Mouse (Mus musculus): ENCODE data around the gene Hmgcs2.

Gene Hmgcs2

DNA sequence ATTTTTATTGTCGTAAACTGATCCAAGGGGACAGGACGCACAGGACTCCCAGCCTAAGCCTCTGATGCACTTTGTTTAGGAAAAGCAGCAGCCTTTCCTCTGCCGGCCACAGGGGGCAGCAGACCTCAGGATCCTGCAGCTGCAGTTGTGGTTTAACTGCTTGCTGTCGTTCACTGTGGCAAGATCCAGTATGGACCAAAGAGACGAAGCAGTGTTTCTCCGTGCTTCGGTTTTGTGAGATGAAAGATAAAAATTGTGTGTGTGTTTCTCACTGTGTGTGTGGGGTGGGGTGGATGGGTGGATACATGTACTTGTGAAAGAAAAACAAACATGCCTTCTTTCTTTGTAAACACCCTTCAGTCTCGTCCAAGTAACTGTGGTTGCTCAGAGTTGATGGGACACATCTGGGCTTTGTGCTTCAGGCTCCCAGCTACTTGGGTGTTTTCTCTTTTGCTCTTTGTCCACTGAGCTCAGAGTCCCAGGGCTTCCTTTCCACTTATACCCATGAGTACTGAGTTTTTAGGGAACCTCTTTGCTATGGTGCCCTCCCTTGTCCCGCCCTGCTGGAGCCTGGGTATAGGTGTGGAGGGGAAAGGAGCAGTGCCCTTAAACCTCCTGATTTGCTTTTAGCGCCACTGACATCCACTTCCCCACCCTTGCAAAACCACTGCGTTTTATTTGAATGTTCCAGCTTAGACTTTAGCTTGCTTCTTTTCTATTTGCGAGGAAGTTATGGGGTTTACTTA is 871 bp downstream of the Hmgcs2 start:
- in situ Hi-C loops (cut with MboI, MseI) = no loop called here

DNA sequence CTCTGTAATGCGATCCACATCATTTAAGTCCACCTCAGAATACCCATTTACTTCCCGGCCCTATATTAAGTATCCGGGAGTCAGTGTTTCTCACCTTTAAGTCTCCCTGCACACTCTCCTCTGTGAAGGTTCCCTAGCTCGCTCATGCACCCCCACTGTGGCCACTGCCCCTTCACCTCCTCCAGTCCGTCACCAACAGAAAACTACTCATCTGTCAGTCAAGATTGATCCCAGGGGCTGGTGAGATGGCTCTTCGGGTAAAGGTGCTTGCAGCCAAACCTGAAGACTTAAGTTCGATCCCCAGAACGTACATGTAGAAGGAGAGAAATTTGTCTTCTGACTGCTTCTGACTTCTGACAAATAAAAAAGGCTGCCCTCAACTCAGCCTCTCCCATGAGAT is 2.2 kb downstream of the Hmgcs2 start:
- in situ Hi-C loops (cut with MboI, MseI) = no loop called here

DNA sequence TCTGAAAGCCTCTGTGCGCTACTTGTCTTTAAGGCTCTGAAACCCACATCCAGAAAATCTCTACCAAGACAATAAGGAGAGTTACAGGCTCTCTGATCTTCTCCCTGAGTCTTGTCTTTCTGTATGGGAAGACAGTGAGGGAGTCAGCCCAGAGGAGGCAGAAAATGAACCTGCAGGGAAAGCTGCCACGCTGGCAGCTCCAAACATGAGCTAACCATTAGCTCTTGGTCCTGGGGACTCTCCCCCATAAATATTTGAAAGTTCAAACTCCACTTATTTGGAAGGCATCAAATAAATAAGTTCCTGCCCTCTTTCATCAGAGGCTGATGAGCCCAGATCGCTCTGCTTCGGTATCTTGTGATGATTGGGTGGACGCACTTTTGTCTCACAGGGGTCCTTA is 3.0 kb downstream of the Hmgcs2 start:
- in situ Hi-C loops (cut with MboI, MseI) = no loop called here

DNA sequence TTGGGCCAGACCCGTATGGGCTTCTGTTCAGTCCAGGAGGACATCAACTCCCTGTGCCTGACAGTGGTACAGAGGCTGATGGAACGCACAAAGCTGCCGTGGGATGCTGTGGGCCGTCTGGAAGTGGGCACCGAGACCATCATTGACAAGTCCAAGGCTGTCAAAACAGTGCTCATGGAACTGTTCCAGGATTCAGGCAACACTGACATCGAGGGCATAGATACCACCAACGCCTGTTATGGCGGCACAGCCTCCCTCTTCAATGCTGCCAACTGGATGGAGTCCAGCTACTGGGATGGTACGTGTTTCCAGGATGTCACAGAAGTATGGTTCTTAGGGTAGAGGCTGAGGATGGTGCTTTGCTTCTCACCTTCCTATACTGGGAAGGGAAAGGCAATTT is 10.8 kb downstream of the Hmgcs2 start:
- in situ Hi-C loops (cut with MboI, MseI) = no loop called here

DNA sequence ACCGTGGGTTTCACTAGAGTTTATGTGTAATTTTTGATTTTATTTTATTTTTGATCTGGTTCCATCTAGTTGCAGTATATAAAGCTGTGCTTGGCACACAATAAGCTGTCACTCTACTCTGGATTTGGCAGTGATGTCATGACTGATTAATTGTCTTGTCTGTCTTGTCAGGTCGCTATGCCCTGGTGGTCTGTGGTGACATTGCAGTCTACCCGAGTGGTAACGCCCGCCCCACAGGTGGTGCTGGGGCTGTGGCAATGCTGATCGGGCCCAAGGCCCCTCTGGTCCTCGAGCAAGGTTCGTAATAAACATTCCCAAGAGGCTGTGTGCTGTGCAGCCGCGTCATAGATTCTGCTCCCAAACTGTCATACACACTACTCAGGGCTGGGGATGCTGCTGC is 15.7 kb downstream of the Hmgcs2 start:
- in situ Hi-C loops (cut with MboI, MseI) = no loop called here

DNA sequence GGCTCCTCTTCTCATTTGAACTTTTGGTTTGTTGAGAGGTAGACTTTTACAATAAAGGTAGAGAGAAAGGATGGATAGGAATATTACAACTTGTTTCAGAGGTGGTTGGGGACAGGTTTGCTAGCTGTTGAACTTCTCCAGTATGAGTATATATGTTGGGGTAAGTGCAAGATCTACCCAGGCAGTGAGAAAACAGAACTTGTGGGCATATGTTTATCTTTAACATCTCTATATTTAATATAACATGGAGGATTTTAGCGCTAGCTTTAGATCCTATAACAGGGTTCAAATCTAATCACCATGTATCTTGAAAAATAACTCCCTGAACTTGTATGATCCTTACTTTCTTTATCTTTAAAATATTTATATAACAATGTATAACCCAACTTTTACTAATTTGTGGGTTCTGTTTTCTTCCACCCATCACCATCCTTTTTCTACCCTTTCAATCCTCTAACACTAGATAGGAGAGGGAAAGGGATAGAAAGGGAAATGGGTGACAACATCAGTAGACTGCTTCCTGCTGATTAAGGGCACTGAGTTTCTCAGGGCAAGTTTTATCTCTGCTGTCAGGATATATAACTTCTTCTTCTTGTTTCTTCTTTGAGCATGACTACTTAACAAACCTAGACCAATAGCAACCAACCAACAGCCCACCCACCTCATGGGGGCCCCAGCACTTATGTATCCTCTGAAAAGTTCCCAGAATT is 19.3 kb downstream of the Hmgcs2 start:
- in situ Hi-C loops (cut with MboI, MseI) = no loop called here

DNA sequence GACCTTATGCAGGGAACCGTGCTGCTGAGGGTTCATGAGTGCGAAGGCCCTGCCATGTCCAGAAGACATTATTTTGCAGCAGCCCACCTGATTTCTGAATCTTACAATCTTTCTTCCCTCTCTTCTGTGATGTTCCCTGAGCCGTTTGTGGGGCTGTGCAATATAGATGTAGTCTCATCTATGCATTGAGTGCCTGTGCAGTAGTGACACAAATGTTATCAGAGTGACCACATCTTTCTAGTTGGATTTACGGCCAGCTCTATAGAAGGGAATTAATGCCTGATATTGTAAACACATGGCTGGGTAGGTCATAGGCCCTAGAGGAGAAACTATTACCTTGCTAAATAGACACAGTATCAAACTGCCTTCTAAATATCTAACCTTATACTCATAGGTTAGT is 20.0 kb downstream of the Hmgcs2 start:
- in situ Hi-C loops (cut with MboI, MseI) = no loop called here

DNA sequence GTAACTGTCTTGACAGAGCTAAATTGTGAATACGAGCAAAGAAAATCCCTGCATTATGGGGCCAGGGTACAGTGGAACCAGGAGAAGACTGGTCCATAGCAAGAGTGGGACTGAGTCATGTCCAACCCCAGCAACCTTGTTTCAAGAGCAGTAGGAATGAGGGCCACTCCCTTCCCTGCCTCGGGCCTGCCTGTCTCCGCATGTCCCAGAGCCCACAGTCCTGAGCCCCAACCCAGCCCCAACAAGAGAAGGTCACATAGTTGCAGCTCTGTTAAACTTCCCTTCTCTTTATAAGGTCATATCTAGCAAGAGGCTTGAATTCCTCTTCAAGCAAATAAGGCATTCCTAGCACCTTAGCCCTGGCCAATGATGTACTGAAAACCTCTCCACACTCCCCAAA is 21.5 kb downstream of the Hmgcs2 start:
- in situ Hi-C loops (cut with MboI, MseI) = no loop called here

DNA sequence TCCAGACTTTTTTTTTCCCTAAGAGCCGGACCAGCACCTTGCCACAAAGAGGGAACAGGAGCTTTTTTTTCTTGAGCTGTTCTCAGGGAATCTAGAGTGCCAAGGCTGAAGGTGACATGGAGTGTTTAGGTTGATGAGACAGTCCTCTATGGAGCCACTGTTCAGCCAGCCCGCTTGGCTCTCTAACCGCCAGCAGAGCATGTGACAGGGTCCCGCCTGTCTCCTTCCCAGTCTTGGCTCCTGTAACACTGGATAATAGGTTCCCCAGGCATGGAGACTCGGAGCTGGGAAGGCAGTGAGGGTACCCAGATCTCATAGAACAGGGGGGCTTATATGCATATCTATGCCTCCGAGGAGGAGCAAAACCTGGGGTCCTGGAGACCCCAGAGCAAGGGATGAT is 28.4 kb downstream of the Hmgcs2 start:
- in situ Hi-C loops (cut with MboI, MseI) = no loop called here

DNA sequence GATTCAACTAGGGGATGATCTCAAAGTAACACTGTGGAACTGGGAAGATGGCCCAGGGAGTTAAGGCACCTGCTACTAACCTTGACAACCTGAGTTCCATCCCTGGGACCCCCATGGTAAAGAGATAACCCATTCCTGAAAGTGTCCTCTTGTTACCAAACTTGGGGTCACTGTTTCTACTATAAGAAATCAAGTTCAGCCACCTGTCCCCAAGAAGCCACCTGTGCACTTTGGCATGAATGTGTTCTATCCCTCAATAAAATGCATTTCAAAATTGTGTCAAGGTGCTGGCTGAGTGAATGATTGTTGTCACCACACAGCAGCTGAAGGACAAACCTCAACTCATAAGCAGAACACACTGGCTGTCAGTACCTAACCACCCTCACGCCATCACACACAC is 30.2 kb downstream of the Hmgcs2 start:
- in situ Hi-C loops (cut with MboI, MseI) = loop anchor here (5.0 to 10.0 kb wide), 2 partner anchors 128 to 1844 kb away; no protein-coding TSS in a partner anchor

DNA sequence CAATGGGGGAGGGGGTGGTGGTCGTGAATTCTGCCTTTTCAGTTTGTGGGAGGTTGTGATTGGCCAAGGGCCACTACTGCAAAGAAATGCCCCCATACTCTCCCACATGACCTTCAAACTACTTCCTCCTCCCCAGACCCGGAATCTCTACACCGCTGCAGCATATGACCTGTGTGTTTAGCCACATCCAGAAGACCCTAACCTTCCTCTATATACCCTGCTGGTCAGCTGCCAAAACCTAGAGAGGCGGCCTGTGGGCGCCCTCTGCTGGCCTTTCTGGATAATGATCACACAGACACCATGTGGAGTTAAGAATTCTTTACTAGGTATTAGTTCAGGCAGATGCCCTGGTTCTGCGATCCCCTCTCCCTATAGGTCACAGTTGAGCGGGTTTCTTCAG is 32.6 kb downstream of the Hmgcs2 start:
- in situ Hi-C loops (cut with MboI, MseI) = loop anchor here (5.0 to 10.0 kb wide), 2 partner anchors 131 to 1842 kb away; no protein-coding TSS in a partner anchor

DNA sequence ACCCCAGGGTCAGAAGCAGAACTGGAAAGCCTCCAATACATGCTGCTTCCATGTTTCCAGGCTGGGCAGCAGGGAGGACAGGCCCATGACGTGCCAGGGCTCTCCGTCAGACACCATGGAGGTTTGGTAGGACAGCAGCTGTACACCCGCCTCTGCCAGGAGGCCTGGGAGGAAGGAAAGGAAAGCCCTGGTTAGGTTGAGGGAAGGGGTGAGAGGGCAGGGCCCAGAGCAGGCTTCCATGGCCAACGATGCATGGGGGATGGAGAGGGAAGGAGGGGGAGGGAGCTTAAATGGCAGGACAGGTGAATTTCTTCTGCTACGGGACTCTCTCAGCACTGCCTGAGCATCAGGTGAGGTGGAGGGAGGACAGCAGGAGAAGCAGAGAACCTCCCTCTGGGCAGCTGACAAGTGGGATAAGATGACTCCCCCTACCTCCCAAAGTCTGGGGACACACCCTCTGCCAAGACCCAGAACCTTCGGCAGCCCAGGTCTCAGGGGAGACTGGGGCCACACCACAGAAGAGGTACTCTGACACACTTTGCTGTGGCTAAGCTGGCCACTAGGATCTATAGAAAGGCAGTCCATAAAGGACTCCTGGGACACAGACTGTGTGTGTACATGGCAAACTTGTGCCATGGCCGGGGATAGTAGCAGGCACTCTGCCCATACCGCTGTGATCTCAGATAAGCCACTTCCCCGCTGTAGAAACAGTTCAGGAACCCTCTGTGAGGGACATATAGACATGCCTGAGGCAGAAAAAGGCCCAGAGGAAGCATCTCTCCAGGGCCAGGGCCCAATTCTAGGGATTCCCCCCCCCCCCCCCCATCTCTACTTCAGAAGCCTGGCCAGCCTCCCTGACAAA is 33.3 kb downstream of the Hmgcs2 start:
- in situ Hi-C loops (cut with MboI, MseI) = loop anchor here (5.0 to 10.0 kb wide), 2 partner anchors 131 to 1841 kb away; no protein-coding TSS in a partner anchor

DNA sequence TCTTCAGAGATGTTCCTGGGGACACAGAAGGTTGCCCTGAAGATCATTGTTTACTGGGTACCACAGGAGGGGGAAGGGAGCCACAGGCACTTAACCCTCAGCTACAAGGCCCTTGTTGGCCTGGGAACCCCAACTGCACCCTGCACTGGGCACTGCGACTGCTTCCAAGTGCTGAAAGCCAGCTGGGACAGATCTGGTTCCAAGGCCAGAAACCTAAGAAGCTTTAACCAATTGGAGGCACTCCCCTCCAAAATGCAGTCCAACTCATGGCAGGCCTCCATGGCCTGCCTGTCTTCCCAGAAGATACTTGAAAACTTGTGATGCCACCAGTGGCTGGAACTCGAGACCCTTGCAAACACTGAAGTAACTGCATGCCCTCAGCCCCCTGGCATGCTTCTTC is 34.9 kb downstream of the Hmgcs2 start:
- in situ Hi-C loops (cut with MboI, MseI) = loop anchor here (10.0 kb wide), 1 partner anchor 1840 kb away; no protein-coding TSS in a partner anchor

DNA sequence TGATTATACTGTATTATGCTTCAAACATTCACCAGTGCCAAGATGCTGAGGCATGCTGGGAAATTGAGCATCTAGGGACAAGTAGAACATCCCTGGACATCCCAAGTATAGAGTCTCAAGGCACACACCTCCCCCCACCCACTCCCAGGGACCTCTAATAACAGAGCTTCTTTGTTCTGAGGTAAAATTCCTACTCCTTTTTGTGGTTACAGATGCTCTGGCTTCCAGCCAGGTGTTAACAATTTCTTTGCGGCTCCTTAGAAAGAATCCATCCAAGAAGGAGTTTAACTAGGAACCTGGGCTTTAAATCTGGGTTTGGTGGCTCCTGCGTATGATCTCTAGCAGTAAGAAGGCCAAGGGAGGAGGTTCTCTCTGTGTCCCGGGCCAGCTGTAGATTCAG is 36.9 kb downstream of the Hmgcs2 start:
- in situ Hi-C loops (cut with MboI, MseI) = loop anchor here (10.0 kb wide), 1 partner anchor 1838 kb away; no protein-coding TSS in a partner anchor

DNA sequence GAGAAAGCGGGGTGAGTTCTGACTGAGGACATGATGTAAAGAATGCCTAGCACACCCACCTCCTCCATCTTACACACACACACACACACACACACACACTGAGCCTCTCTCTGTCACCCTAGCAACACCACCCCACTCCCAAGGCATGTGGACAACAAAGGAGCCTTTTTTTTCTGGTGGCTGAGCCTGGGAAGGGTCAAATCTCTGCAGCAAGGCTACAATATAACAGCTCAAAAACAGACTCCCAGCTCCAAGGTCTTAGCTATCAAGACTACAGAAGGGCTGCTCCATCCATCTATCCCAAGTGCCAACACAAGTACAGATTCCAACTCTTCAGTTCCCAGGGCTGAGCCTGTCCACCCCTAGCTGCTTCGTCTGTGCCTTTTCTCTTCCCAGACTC is 39.0 kb downstream of the Hmgcs2 start:
- in situ Hi-C loops (cut with MboI, MseI) = loop anchor here (10.0 kb wide), 1 partner anchor 1836 kb away; no protein-coding TSS in a partner anchor

DNA sequence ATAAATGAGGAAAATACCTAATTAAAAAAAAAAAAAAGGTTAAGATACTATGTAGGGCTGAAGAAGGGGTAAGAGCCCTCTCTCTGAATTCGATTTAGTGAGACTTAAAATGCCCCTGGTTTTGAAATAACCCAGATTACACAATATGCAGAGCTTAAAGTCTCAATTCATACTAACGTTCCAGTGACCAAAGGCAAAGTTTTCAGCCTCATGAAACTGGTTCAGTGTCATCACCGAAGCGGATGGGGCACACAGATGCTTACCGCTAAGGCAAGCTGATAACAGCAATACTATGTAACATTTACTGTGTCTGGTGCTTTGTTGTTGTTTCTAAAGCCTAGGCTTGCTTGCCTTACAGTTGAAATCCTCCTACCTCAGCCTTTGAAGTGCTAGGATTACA is 42.0 kb downstream of the Hmgcs2 start:
- in situ Hi-C loops (cut with MboI, MseI) = no loop called here

DNA sequence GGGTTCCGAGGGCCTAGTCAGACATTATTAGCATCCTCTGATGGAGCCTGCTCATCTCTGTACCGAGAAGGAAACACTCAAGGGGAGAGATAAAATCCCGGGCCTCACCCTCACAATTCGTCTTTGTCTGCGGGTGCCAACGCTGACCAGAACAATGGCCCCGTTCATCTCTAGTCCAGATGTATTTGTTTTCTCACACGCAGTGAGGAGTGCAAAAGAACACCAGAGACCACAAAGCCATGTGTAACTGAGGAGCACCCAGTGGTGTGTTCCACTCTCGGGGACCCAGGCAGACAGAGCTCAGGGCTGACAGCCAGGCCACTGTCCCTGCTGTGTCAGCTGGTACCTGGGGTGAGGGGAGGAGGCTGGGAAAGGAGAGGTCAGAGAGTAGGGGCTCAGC is 44.0 kb downstream of the Hmgcs2 start:
- in situ Hi-C loops (cut with MboI, MseI) = no loop called here

DNA sequence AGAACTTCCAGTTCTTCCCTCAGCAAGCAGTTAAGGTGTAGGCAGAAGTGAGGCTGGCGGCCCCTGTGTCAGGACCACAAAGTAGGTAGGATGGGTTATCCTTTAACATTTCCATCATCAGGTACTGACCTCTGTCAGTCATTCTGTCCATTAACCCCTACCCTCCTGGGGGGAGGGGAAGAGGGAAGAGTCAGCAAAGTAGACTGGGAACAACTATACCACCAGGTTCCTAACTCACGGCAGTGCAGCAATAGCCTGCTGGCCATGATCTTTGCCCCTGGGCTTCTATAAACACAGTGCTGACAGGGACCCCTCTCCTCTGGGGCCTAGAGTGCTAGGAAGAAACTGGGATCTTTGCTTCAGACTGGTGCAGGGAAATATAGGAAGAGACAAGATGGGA is 53.8 kb downstream of the Hmgcs2 start:
- in situ Hi-C loops (cut with MboI, MseI) = loop anchor here (10.0 kb wide), 1 partner anchor 409 kb away; no protein-coding TSS in a partner anchor

DNA sequence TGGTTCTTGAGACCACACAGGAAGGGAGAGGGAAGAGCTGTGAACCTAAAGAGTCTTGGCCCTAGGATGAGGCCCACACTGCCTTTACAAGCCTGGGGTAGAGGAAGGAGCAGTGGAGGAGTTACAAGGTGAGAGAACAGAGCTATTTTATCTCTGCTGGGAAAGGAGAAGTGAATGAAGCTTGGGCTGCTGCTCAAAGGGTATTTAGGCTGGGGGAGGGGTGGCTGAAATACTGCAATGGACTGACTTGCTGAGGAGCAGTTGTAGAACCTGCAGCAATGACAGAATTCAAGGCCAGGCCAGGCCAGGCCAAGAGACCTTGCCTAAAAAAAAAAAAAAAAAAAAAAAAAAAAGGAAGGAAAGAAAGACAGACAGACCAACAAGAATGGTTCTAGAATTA is 55.1 kb downstream of the Hmgcs2 start:
- in situ Hi-C loops (cut with MboI, MseI) = loop anchor here (10.0 kb wide), 1 partner anchor 411 kb away; no protein-coding TSS in a partner anchor

DNA sequence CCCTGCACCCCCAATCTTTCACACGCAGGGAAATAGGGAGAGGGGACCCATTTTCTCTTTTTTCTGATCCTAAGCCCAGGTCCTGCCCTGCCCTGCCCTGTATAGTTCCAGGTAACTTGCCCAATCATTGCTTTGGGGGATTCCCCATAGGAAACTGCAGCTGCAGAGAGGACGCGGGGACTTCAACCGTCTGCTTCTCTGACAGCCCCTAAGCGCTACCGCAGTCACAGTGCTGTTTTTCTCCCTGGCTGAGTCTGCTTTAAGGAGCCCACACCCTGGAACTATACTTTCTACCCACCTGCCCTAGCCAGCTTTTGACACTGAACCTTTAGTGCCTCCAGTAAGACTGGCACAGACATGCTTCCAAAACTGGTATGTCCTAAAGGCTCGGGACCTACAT is 55.7 kb downstream of the Hmgcs2 start:
- in situ Hi-C loops (cut with MboI, MseI) = loop anchor here (10.0 kb wide), 1 partner anchor 411 kb away; no protein-coding TSS in a partner anchor
